Mouse (Mus musculus) urinary bladder, postnatal 0 days (tissue): Measurements from ENCODE around the gene Tamm41. TPM values are rescaled to one million over a fixed set of nuclear protein-coding genes. Genes with fewer than 3 reads are reported as not detected.

Experiments
- polyA plus RNA-seq: library from polyadenylated mRNA; unstranded; fragments of >200 nt; fragmentation: Nextera tagmentation; extraction: Ambion mirVana; gene quantifications from 2 replicates; pipeline ENCODE4 v1.2.1, GENCODE M21; 2015

Gene Tamm41
- polyA plus RNA-seq = 23.4 and 25.6 TPM in 2 replicates

GRCm38 (mm10) chr6:115037103-115038094, at the start of gene Tamm41:
Gene Tamm41 (minus strand): TSS chr6:115037876.

GRCm38 (mm10) chr6:114969213-114970120, 68.2 kb downstream of the Tamm41 start, which contains the start of gene Vgll4:
Gene Vgll4 (minus strand): TSS chr6:114969994.

Other genes starting within 250 kb of the Tamm41 start
- 32.4 and 33.8 TPM in 2 replicates for gene Vgll4, start 67.9 kb downstream of the Tamm41 start, polyA plus RNA-seq
- gene Syn2, start 97.0 kb upstream of the Tamm41 start, polyA plus RNA-seq = 1.0 and 1.8 TPM in 2 replicates
- not detected in 2 replicates for gene Gm17482, start 189.5 kb upstream of the Tamm41 start, polyA plus RNA-seq
- gene Timp4, start 214.3 kb upstream of the Tamm41 start, polyA plus RNA-seq = 1.1 TPM in 2 replicates